In genomic region chr11:116580711-116581375, GRCm38 (mm10) we compare ENCODE assay signal across 8 mouse cellular contexts. TPM values are rescaled to one million over a fixed set of nuclear protein-coding genes. Genes with fewer than 3 reads are reported as not detected.
DNase-seq lines count a peak whose midpoint lies in the region; ATAC-seq and TF ChIP-seq lines count a peak whose summit lies in the region.

No protein-coding gene starts in this region.

- H3K4me1 ChIP-seq in embryonic facial prominence, embryonic 10.5 days: peaks cover 37% of the 10 kb centered on the region
- peaks cover 28% of the 10 kb centered on the region for H3K4me1 ChIP-seq in heart, embryonic 11.5 days (ENCODE audit: control insufficient read depth, insufficient read depth, low read length)
- H3K4me1 ChIP-seq in kidney, postnatal 0 days (replicated peaks; ENCODE audit: insufficient read depth, low read length): 0 out of 2 replicates have a peak, but pooled peaks cover 5% of the 10 kb centered on the region
- H3K4me1 ChIP-seq in neural tube, embryonic 13.5 days (replicated peaks): peaks cover 46% of the 10 kb centered on the region
- H3K4me1 ChIP-seq in stomach, postnatal 0 days (replicated peaks; ENCODE audit: control insufficient read depth, insufficient read depth): no peaks in the 10 kb centered on the region

- peaks cover 8% of the 10 kb centered on the region for H3K36me3 ChIP-seq in embryonic facial prominence, embryonic 10.5 days (replicated peaks)
- H3K36me3 ChIP-seq in heart, embryonic 11.5 days (ENCODE audit: control insufficient read depth, insufficient read depth, low read length): no peaks in the 10 kb centered on the region
- H3K36me3 ChIP-seq in kidney, postnatal 0 days (ENCODE audit: insufficient read depth, low read length): no peaks in the 10 kb centered on the region
- H3K36me3 ChIP-seq in neural tube, embryonic 13.5 days: no peaks in the 10 kb centered on the region
- H3K36me3 ChIP-seq in stomach, postnatal 0 days (ENCODE audit: control insufficient read depth, insufficient read depth, low read length): no peaks in the 10 kb centered on the region

- WGBS in embryonic facial prominence, embryonic 10.5 days: 1% methylated on average over 91 of the region's 91 CpGs
- under 1% methylated on average over 74 of the region's 91 CpGs for WGBS in heart, embryonic 11.5 days (ENCODE audit: insufficient replicate concordance)
- WGBS in kidney, postnatal 0 days: under 1% methylated on average over 86 of the region's 91 CpGs
- under 1% methylated on average over 76 of the region's 91 CpGs for WGBS in neural tube, embryonic 13.5 days
- WGBS in stomach, postnatal 0 days: under 1% methylated on average over 60 of the region's 91 CpGs

- peak overlapping the region; percentile 98 for H3K4me3 ChIP-seq in embryonic facial prominence, embryonic 10.5 days
- H3K4me3 ChIP-seq in heart, embryonic 11.5 days (ENCODE audit: low read depth, low read length): peak overlapping the region; percentile 98
- peak overlapping the region; percentile 83 for H3K4me3 ChIP-seq in kidney, postnatal 0 days (replicated peaks; ENCODE audit: low read depth, low read length)
- peak overlapping the region; percentile 78 for H3K4me3 ChIP-seq in neural tube, embryonic 13.5 days
- H3K4me3 ChIP-seq in stomach, postnatal 0 days (ENCODE audit: low read depth, low read length): peak overlapping the region; percentile 80

- peak; percentile 76 for DNase-seq in CD4-positive helper T cell, adult 2 months (ENCODE audit: low read depth, low spot score)
- peak; percentile 45 for DNase-seq in adrenal gland, adult 8-10 months
- peak; percentile 77 for DNase-seq in embryonic facial prominence, embryonic 10.5 days (ENCODE audit: low spot score)
- peak; percentile 42 for DNase-seq in kidney, postnatal 0 days (ENCODE audit: low spot score)
- peak; percentile 32 to 33 for DNase-seq in lung, adult 18-20 months
- peak; percentile 66 for DNase-seq in stomach, postnatal 0 days (ENCODE audit: low spot score)

- peak overlapping the region; percentile 94 for H3K9ac ChIP-seq in heart, embryonic 11.5 days (ENCODE audit: low read depth, low read length)
- peak overlapping the region; percentile 77 for H3K9ac ChIP-seq in kidney, postnatal 0 days (ENCODE audit: low read depth, low read length)
- peak overlapping the region; percentile 96 for H3K9ac ChIP-seq in neural tube, embryonic 13.5 days
- H3K9ac ChIP-seq in stomach, postnatal 0 days (ENCODE audit: low read length): peak overlapping the region; percentile 85

- H3K4me2 ChIP-seq in heart, embryonic 11.5 days: peak overlapping the region; percentile 93
- H3K4me2 ChIP-seq in kidney, postnatal 0 days (ENCODE audit: low read length): peak overlapping the region; percentile 86
- H3K4me2 ChIP-seq in neural tube, embryonic 13.5 days: peak overlapping the region; percentile 81
- H3K4me2 ChIP-seq in stomach, postnatal 0 days (replicated peaks; ENCODE audit: low read depth): peak overlapping the region; percentile 90

- peak overlapping the region; percentile 94 for H3K27ac ChIP-seq in embryonic facial prominence, embryonic 10.5 days (replicated peaks)
- H3K27ac ChIP-seq in heart, embryonic 11.5 days (ENCODE audit: low read depth, low read length): peak overlapping the region; percentile 86
- peak overlapping the region; percentile 63 for H3K27ac ChIP-seq in kidney, postnatal 0 days
- peak overlapping the region; percentile 96 for H3K27ac ChIP-seq in neural tube, embryonic 13.5 days (replicated peaks)
- H3K27ac ChIP-seq in stomach, postnatal 0 days (replicated peaks): peak overlapping the region; percentile 80

- no peak for TF ChIP-seq CTCF in kidney, postnatal 0 days (IDR thresholded peaks at IDR 0.05; ENCODE audit: low read depth)
- no peak for TF ChIP-seq CTCF in stomach, postnatal 0 days (IDR thresholded peaks at IDR 0.05; ENCODE audit: low read depth)

- no peaks in the 10 kb centered on the region for H3K9me3 ChIP-seq in embryonic facial prominence, embryonic 10.5 days
- no peaks in the 10 kb centered on the region for H3K9me3 ChIP-seq in heart, embryonic 11.5 days (replicated peaks; ENCODE audit: control insufficient read depth, low read length)
- H3K9me3 ChIP-seq in kidney, postnatal 0 days (replicated peaks; ENCODE audit: low read length): no peaks in the 10 kb centered on the region
- H3K9me3 ChIP-seq in neural tube, embryonic 13.5 days: no peaks in the 10 kb centered on the region
- H3K9me3 ChIP-seq in stomach, postnatal 0 days (ENCODE audit: control insufficient read depth, low read length): no peaks in the 10 kb centered on the region

- ATAC-seq in heart, embryonic 11.5 days (replicated peaks; ENCODE audit: insufficient number of reproducible peaks, low FRiP score, low TSS enrichment): peak; percentile 77
- peak; percentile 65 for ATAC-seq in kidney, postnatal 0 days (replicated peaks; ENCODE audit: low FRiP score, low read depth)
- ATAC-seq in neural tube, embryonic 13.5 days (ENCODE audit: low read depth): peak; percentile 86
- peak; percentile 75 for ATAC-seq in stomach, postnatal 0 days (ENCODE audit: low FRiP score, low TSS enrichment)

- H3K27me3 ChIP-seq in embryonic facial prominence, embryonic 10.5 days (replicated peaks; ENCODE audit: low read depth, poor library complexity, severe bottlenecking): no peaks in the 10 kb centered on the region
- H3K27me3 ChIP-seq in heart, embryonic 11.5 days (ENCODE audit: control insufficient read depth, insufficient read depth, low read length): no peaks in the 10 kb centered on the region
- no peaks in the 10 kb centered on the region for H3K27me3 ChIP-seq in kidney, postnatal 0 days (ENCODE audit: insufficient read depth, low read length)
- H3K27me3 ChIP-seq in neural tube, embryonic 13.5 days: no peaks in the 10 kb centered on the region
- H3K27me3 ChIP-seq in stomach, postnatal 0 days (ENCODE audit: control insufficient read depth, insufficient read depth, low read length): no peaks in the 10 kb centered on the region

- TF ChIP-seq EP300 in stomach, postnatal 0 days (optimal IDR thresholded peaks at IDR 0.05): no peak

RNA-seq across cellular contexts. Expression of gene Ube2o, which starts 0.4 kb away (rescaled TPM):
- total RNA-seq in adrenal gland, adult 8-10 months (2022): 10 to 100 TPM; 26.5 to 38.4 (median 33.9) TPM
- 12.0 and 12.4 TPM in 2 replicates for polyA plus RNA-seq in embryonic facial prominence, embryonic 10.5 days (2016; fragmentation: Nextera tagmentation; extraction: Ambion mirVana)
- polyA plus RNA-seq in heart, embryonic 11.5 days (2014; fragmentation: Nextera tagmentation; extraction: Ambion mirVana): 14.7 and 17.1 TPM in 2 replicates
- polyA plus RNA-seq in kidney, postnatal 0 days (2015; fragmentation: Nextera tagmentation; extraction: Ambion mirVana): 8.6 and 8.9 TPM in 2 replicates
- 20.1 and 24.6 TPM in 2 replicates for polyA plus RNA-seq in neural tube, embryonic 13.5 days (2015; fragmentation: Nextera tagmentation; extraction: Ambion mirVana)
- 4.7 and 5.3 TPM in 2 replicates for polyA plus RNA-seq in stomach, postnatal 0 days (2015; fragmentation: Nextera tagmentation; extraction: Ambion mirVana)

RNA-seq across cellular contexts. Expression of gene Aanat, which starts 5.4 kb away (rescaled TPM):
- not detected for total RNA-seq in adrenal gland, adult 8-10 months (2022)
- polyA plus RNA-seq in embryonic facial prominence, embryonic 10.5 days (2016; fragmentation: Nextera tagmentation; extraction: Ambion mirVana): not detected in 2 replicates
- not detected in 2 replicates for polyA plus RNA-seq in heart, embryonic 11.5 days (2014; fragmentation: Nextera tagmentation; extraction: Ambion mirVana)
- not detected in 2 replicates for polyA plus RNA-seq in kidney, postnatal 0 days (2015; fragmentation: Nextera tagmentation; extraction: Ambion mirVana)
- polyA plus RNA-seq in neural tube, embryonic 13.5 days (2015; fragmentation: Nextera tagmentation; extraction: Ambion mirVana): 0.18 TPM in 1 of 2 replicates, not detected in the other
- polyA plus RNA-seq in stomach, postnatal 0 days (2015; fragmentation: Nextera tagmentation; extraction: Ambion mirVana): 0.10 TPM in 1 of 2 replicates, not detected in the other

RNA-seq across cellular contexts. Expression of gene Rhbdf2, which starts 46.0 kb away (rescaled TPM):
- 10 to 100 TPM; 13.3 to 20.5 (median 15.0) TPM for total RNA-seq in adrenal gland, adult 8-10 months (2022)
- polyA plus RNA-seq in embryonic facial prominence, embryonic 10.5 days (2016; fragmentation: Nextera tagmentation; extraction: Ambion mirVana): 5.5 and 6.1 TPM in 2 replicates
- 5.0 and 6.0 TPM in 2 replicates for polyA plus RNA-seq in heart, embryonic 11.5 days (2014; fragmentation: Nextera tagmentation; extraction: Ambion mirVana)
- polyA plus RNA-seq in kidney, postnatal 0 days (2015; fragmentation: Nextera tagmentation; extraction: Ambion mirVana): 8.8 and 9.0 TPM in 2 replicates
- polyA plus RNA-seq in neural tube, embryonic 13.5 days (2015; fragmentation: Nextera tagmentation; extraction: Ambion mirVana): 3.7 TPM in 2 replicates
- 5.7 and 6.1 TPM in 2 replicates for polyA plus RNA-seq in stomach, postnatal 0 days (2015; fragmentation: Nextera tagmentation; extraction: Ambion mirVana)

RNA-seq across cellular contexts. Expression of gene Sphk1, which starts 50.1 kb away (rescaled TPM):
- 1 to 10 TPM; 3.0 to 4.7 (median 3.5) TPM for total RNA-seq in adrenal gland, adult 8-10 months (2022)
- polyA plus RNA-seq in embryonic facial prominence, embryonic 10.5 days (2016; fragmentation: Nextera tagmentation; extraction: Ambion mirVana): 5.9 and 6.5 TPM in 2 replicates
- polyA plus RNA-seq in heart, embryonic 11.5 days (2014; fragmentation: Nextera tagmentation; extraction: Ambion mirVana): 2.1 and 3.0 TPM in 2 replicates
- 8.0 and 9.0 TPM in 2 replicates for polyA plus RNA-seq in kidney, postnatal 0 days (2015; fragmentation: Nextera tagmentation; extraction: Ambion mirVana)
- polyA plus RNA-seq in neural tube, embryonic 13.5 days (2015; fragmentation: Nextera tagmentation; extraction: Ambion mirVana): 3.7 and 6.1 TPM in 2 replicates
- polyA plus RNA-seq in stomach, postnatal 0 days (2015; fragmentation: Nextera tagmentation; extraction: Ambion mirVana): 7.9 and 10.0 TPM in 2 replicates

Comparison
In these comparisons a context has a peak if more than half of its experiments do, and no peak if none do; other contexts are left out.
1. Peak in every context shown above with its lines: DNase-seq, ATAC-seq, H3K4me3 ChIP-seq and H3K27ac ChIP-seq.